Mouse (Mus musculus) hindbrain, postnatal 0 days (tissue): ENCODE measurements around the gene Sh3rf3. TPM values are rescaled to one million over a fixed set of nuclear protein-coding genes. Genes with fewer than 3 reads are reported as not detected.

ENCODE experiments used
- ATAC-seq: fragments of 200-750 bp; cut with Nextera tagmentation; 2 replicates; pipeline ENCODE4 v1.8.0; 2017; ENCODE audit warnings: mild to moderate bottlenecking, moderate TSS enrichment, moderate library complexity
- DNase-seq: peaks from one replicate; pipeline ENCODE4 v3.0.0-alpha.2; 2015; ENCODE audit warnings: low spot score
- H3K27ac ChIP-seq: fragments of 300-500 bp; sonication (generic); 2 replicates; pipeline ENCODE4 v1.5.1; 2014; ENCODE audit warnings: mild to moderate bottlenecking
- H3K27me3 ChIP-seq: fragments of 300-500 bp; sonication (generic); 2 replicates; pipeline ENCODE4 v1.6.1; 2014; ENCODE audit warnings: low read length, mixed read lengths; ENCODE audit not compliant: insufficient read depth
- H3K36me3 ChIP-seq: fragments of 300-500 bp; sonication (generic); 2 replicates; pipeline ENCODE4 v1.6.1; 2014; ENCODE audit warnings: low read length, mixed read lengths; ENCODE audit not compliant: insufficient read depth
- H3K4me1 ChIP-seq: fragments of 300-500 bp; sonication (generic); 2 replicates; pipeline ENCODE4 v1.6.1; 2014; ENCODE audit warnings: antibody characterized with exemption, low read length, mixed read lengths; ENCODE audit not compliant: insufficient read depth
- H3K4me2 ChIP-seq: fragments of 300-500 bp; sonication (generic); 2 replicates; pipeline ENCODE4 v1.6.1; 2014; ENCODE audit warnings: low read depth, mild to moderate bottlenecking, low read length, moderate library complexity, mixed read lengths
- H3K4me3 ChIP-seq: fragments of 300-500 bp; sonication (generic); 2 replicates; pipeline ENCODE4 v1.5.1; 2014; ENCODE audit warnings: low read length
- H3K9ac ChIP-seq: fragments of 300-500 bp; sonication (generic); replicated peaks from 2 replicates; pipeline ENCODE4 v1.6.1; 2014; ENCODE audit warnings: mild to moderate bottlenecking, low read length, moderate library complexity, mixed read lengths
- H3K9me3 ChIP-seq: fragments of 300-500 bp; sonication (generic); 2 replicates; pipeline ENCODE4 v1.6.1; 2016; ENCODE audit warnings: low read length, mixed read lengths
- CTCF ChIP-seq: IDR thresholded peaks from 2 replicates; pipeline ENCODE4 v1.5.1; 2016; ENCODE audit warnings: antibody characterized with exemption, control low read depth, low read depth
- WGBS: fragments of 180-500 bp; shearing (Covaris S2); extraction: QIAGEN DNeasy Blood & Tissue Kit; methylation state at CpG from one replicate; pipeline ENCODE4 v1.1.7; 2014; 5-methylcytosine and 5-hydroxymethylcytosine counted together
- polyA plus RNA-seq: library from polyadenylated mRNA; unstranded; fragments of >200 nt; fragmentation: Nextera tagmentation; extraction: Ambion mirVana; gene quantifications from 2 replicates; pipeline ENCODE4 v1.2.1, GENCODE M21; 2015
- total RNA-seq: library from RNA; depleted of rRNA; stranded (reverse); fragments of >200 nt; gene quantifications from 2 replicates; pipeline ENCODE4 v1.2.3, GENCODE M21; 2014

Gene Sh3rf3
- total and polyA plus RNA-seq, 2 experiments from 2014 or later, result 2.2 to 23.8 TPM

DNA sequence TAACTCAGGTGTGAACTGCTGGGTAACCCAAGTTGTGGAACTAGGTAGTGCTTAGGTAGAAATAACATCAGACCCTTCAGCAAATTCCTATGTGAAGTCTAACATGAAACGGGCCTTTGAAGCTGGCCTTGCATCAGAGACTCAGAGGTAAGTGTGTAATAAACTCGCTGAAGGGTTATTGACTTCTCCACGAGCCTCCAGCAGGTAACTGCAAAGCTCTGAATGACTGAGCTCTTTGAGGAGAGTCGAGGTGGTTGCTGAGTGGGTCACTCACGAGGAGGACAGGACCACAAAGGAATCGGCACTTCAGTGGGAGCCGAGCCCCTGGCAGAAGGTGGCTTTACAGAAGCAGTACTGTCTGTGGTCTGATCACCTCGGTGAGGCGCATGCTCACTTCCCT lies 303.2 kb downstream of the Sh3rf3 start:
- DNase-seq, result no peak
- H3K36me3 ChIP-seq, result no peaks in the 10 kb centered on the region
- H3K27ac ChIP-seq, result no peak overlapping the region
- no peak for TF ChIP-seq CTCF
- H3K4me1 ChIP-seq, result no peaks in the 10 kb centered on the region
- no peaks in the 10 kb centered on the region for H3K27me3 ChIP-seq
- no peak for ATAC-seq
- H3K4me2 ChIP-seq, result no peak overlapping the region
- 78% methylated on average over 9 of the region's 9 CpGs for WGBS
- no peak overlapping the region for H3K4me3 ChIP-seq
- no peaks in the 10 kb centered on the region for H3K9me3 ChIP-seq
- H3K9ac ChIP-seq, result no peak overlapping the region

DNA sequence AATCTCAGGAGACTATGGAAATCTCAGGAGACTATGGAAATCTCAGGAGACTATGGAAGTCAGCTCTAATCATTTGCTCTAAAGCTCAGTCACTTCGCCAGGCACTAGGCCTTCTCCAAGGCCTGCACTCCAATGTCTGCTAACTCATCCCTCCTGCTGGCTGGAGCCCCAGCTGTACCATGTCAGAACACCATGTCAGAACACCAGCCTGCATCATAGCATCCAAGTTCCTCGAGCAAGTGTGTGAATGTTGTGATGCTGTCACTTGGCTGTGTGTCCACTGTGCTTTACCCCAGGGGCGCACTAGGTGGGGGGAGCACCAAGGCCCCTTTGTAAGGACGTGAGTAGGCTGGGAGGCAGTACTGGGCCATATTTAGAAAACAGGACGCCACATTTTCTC lies 304.4 kb downstream of the Sh3rf3 start:
- no peak for TF ChIP-seq CTCF
- no peak overlapping the region for H3K4me3 ChIP-seq
- no peaks in the 10 kb centered on the region for H3K27me3 ChIP-seq
- no peaks in the 10 kb centered on the region for H3K36me3 ChIP-seq
- ATAC-seq, result no peak
- no peak for DNase-seq
- WGBS, result 84% methylated on average over 5 of the region's 5 CpGs
- no peaks in the 10 kb centered on the region for H3K4me1 ChIP-seq
- no peaks in the 10 kb centered on the region for H3K9me3 ChIP-seq
- H3K27ac ChIP-seq, result no peak overlapping the region
- H3K4me2 ChIP-seq, result no peak overlapping the region
- H3K9ac ChIP-seq, result no peak overlapping the region

DNA sequence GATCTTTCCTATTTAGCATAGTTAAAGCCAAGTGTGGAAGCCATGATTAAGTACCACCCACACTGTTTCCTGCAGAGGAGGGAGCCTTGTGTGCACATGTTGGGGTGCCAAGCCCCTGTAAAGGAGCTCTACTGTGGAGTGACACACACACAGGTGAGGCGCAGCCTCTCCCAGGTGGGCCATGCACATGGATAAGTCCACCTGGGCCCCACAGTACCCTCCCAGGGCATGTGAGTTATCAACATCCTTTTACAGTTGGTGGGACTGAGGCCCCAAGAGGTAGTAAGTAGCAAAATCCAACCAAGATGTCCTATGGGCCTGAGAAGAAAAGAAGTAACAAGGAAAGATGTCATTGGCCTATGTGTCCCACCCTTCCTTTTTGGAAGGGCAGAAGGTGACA lies 305.8 kb downstream of the Sh3rf3 start:
- Histone ChIP-seq H3K9ac (no peak overlapping the region), H3K27ac (no peak overlapping the region), H3K36me3 (no peaks in the 10 kb centered on the region), H3K4me3 (no peak overlapping the region), H3K9me3 (no peaks in the 10 kb centered on the region), H3K27me3 (no peaks in the 10 kb centered on the region), H3K4me2 (no peak overlapping the region), H3K4me1 (no peaks in the 10 kb centered on the region)
- TF ChIP-seq CTCF, result no peak
- DNase-seq (no peak), ATAC-seq (no peak)
- WGBS, result 100% methylated on average over 1 of the region's 1 CpGs

DNA sequence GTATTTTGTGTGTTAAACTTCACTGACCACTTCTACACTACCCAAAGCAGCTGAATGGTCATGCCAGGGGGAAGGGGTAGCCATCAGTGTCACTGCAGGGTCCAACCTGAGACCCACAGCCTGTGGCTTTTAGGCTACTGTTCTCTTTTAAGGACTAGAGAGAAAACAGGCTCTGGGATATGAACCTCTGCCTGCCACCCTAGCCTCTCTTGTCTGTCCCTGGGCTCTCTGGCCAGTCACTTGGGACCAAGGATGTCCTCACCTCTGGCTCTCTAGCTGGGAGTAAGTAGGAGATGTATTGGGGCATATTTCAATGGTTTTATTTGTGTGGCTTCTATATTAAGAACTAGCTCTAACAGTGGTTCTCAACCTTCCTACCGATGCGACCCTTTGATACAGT lies 306.7 kb downstream of the Sh3rf3 start:
- Histone ChIP-seq H3K4me1 (no peaks in the 10 kb centered on the region), H3K36me3 (no peaks in the 10 kb centered on the region), H3K9me3 (no peaks in the 10 kb centered on the region), H3K27ac (no peak overlapping the region), H3K27me3 (no peaks in the 10 kb centered on the region), H3K4me3 (no peak overlapping the region), H3K4me2 (no peak overlapping the region), H3K9ac (no peak overlapping the region)
- no peak for TF ChIP-seq CTCF
- WGBS, result 90% methylated on average over 2 of the region's 2 CpGs
- ATAC-seq (no peak), DNase-seq (no peak)

DNA sequence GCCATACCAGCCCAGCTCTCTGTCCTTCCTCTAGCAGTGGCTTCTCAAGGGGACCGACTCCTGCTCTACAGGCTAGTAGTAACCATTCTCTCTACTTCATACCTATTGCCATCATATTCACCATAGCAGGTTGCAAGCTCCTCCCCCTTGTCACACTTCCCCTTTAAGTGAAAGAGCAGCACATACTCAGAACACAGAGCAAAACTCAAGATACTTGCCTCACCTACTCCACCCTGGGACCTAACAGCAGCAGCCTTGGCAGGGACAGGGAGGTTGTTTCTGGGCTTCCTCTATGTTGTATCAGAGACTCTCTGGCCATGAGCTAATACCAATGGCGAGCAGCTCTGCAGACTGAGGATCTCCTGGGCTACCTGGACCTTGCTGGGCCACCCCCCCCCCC lies 312.3 kb downstream of the Sh3rf3 start:
- DNase-seq, result no peak
- ATAC-seq, result no peak
- Histone ChIP-seq H3K27ac (no peak overlapping the region), H3K4me2 (no peak overlapping the region), H3K4me1 (no peaks in the 10 kb centered on the region), H3K36me3 (no peaks in the 10 kb centered on the region), H3K9me3 (no peaks in the 10 kb centered on the region), H3K9ac (no peak overlapping the region), H3K27me3 (no peaks in the 10 kb centered on the region), H3K4me3 (no peak overlapping the region)
- TF ChIP-seq CTCF, result no peak
- WGBS, result 95% methylated on average over 2 of the region's 2 CpGs

DNA sequence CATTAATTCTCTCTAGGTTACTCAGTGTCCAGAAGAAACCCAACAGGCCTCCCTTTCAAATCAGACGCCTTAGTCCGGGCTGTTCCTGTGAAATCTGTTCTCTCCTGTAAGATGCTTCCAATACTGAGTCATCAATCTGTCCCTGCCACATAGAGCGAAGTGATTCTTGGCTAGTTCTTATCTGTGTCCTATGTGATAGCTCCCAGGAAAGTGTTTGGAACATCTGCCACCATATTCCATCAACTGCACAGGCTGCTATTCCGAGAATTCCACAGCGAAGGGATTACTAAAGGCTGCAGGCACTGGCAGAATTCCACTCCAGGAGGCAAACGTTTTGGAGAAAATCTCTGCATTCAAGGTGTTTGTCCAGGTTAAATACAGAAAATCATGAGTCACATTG lies 314.5 kb downstream of the Sh3rf3 start:
- Histone ChIP-seq H3K27ac (no peak overlapping the region), H3K27me3 (no peaks in the 10 kb centered on the region), H3K9me3 (no peaks in the 10 kb centered on the region), H3K4me3 (no peak overlapping the region), H3K36me3 (no peaks in the 10 kb centered on the region), H3K9ac (no peak overlapping the region), H3K4me2 (no peak overlapping the region), H3K4me1 (no peaks in the 10 kb centered on the region)
- no peak for DNase-seq
- no peak for ATAC-seq
- 71% methylated on average over 6 of the region's 6 CpGs for WGBS
- no peak for TF ChIP-seq CTCF

DNA sequence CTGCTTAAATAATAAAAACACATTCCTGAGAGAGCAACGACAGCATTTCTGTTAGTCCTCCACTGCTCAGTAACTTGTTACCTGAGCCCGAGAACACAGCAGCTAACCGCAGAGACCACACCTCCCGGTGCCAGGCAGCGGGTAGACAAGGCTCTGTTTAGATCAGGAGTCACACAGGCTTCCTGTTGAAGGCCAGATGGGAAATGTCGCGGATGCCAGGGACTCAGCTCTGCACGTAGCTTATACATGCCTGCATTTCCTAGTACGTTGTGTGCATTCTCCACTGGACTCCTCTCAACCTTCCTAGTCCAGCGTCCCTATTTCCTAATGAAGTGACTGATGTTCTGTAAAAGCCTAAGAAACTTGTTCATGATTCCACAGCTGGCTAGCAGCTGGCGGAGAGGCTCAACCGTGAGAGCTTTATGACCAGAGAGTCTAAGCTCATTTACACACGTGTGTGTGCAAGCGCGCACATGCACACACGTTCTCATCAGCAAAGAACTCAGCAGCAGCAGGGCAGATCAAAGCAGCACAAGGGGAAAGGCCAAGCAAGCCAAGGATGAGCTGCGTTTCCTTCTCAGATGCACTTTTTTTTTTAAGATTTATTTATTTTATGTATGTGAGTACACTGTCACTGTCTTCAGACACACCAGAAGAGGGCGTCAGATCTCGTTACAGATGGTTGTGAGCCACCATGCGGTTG lies 318.9 kb downstream of the Sh3rf3 start:
- Histone ChIP-seq H3K27me3 (no peaks in the 10 kb centered on the region), H3K9me3 (no peaks in the 10 kb centered on the region), H3K4me2 (no peak overlapping the region), H3K4me1 (no peaks in the 10 kb centered on the region), H3K4me3 (no peak overlapping the region), H3K27ac (no peak overlapping the region), H3K36me3 (no peaks in the 10 kb centered on the region), H3K9ac (no peak overlapping the region)
- no peak for TF ChIP-seq CTCF
- DNase-seq (no peak), ATAC-seq (no peak)
- 83% methylated on average over 20 of the region's 20 CpGs for WGBS
